Mouse (Mus musculus): ENCODE data around the gene Szrd1. TPM values are rescaled to one million over a fixed set of nuclear protein-coding genes. Genes with fewer than 3 reads are reported as not detected.

Gene Szrd1
- polyA plus RNA-seq, 1 experiment = 141 TPM

DNA sequence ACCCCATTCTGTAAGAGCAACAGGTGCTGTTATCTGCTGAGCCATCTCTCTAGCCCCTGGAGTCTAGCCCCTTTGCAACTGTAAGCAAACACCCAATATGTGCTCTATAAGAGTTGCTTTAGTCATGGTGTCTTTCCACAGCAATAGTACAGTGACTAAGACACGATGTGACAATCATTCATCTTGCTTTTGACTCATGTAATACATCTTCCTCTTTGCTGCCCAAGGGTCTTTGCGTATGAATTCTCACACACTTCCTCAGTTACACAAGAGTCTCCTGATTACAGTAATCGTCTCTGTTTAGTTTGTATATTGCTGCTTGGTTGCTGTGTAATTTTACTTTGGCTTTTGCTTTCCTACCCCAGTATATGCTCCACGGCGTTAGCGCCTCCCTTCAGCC is 42.4 kb upstream of the Szrd1 start:
- Histone ChIP-seq H3K79me3 (ENCODE audit: low read depth) (peaks cover 6% of the 10 kb centered on the region), H3ac (ENCODE audit: control insufficient read depth, insufficient read length, low read depth) (no peak overlapping the region), H3K4me3 (ENCODE audit: insufficient read depth, poor library complexity, severe bottlenecking) (no peak overlapping the region), H3K79me2 (ENCODE audit: control insufficient read depth, insufficient read depth) (peaks cover 67% of the 10 kb centered on the region), H3K36me3 (ENCODE audit: control insufficient read depth, insufficient read depth) (peaks cover 22% of the 10 kb centered on the region), H3K27me3 (ENCODE audit: control insufficient read depth, insufficient read depth, insufficient read length) (no peaks in the 10 kb centered on the region)
- TF ChIP-seq MYOG (IDR thresholded peaks at IDR 0.05; ENCODE audit: control insufficient read depth, extremely low read depth, insufficient read length) = no peak
- no peak for TF ChIP-seq MAX (IDR thresholded peaks at IDR 0.05)
- no peak for TF ChIP-seq MYOD1 (IDR thresholded peaks at IDR 0.05; ENCODE audit: control insufficient read depth, insufficient read length, low read depth)
- TF ChIP-seq FOSL1 (IDR thresholded peaks at IDR 0.05; ENCODE audit: insufficient read depth, low read length, poor library complexity, severe bottlenecking) = no peak
- TF ChIP-seq USF1 (IDR thresholded peaks at IDR 0.05; ENCODE audit: low read depth) = no peak
- TF ChIP-seq CTCF (IDR thresholded peaks at IDR 0.05; ENCODE audit: control insufficient read depth, insufficient read depth, insufficient read length) = no peak
- no peak for TF ChIP-seq CEBPB (IDR thresholded peaks at IDR 0.05; ENCODE audit: low read depth)

DNA sequence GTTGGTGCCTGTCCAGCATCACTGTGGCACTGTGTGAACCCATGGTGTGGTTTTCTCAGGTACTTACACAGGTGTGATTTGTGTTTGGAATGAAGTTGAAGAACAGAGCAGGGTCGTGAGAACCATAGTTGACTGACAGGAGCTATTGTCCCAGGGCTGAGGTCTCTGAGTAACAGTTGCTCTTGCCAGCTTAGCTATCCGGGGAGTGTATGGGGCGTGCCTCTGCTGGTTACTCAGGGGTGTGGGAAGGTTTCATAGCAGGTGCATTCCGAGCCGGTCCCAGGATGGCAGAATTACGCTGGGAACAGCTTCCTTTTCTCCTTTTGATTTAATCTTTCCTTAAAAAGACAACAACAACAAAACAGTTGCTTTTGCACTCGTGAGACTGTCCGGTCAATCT is 41.3 kb upstream of the Szrd1 start:
- H3ac ChIP-seq (ENCODE audit: control insufficient read depth, insufficient read length, low read depth) = no peak overlapping the region
- H3K79me2 ChIP-seq (ENCODE audit: control insufficient read depth, insufficient read depth) = peaks cover 61% of the 10 kb centered on the region
- TF ChIP-seq CEBPB (IDR thresholded peaks at IDR 0.05; ENCODE audit: low read depth) (no peak), MYOD1 (IDR thresholded peaks at IDR 0.05; ENCODE audit: control insufficient read depth, insufficient read length, low read depth) (no peak)
- H3K27me3 ChIP-seq (ENCODE audit: control insufficient read depth, insufficient read depth, insufficient read length) = no peaks in the 10 kb centered on the region
- H3K79me3 ChIP-seq (ENCODE audit: low read depth) = peaks cover 9% of the 10 kb centered on the region
- no peak overlapping the region for H3K4me3 ChIP-seq (ENCODE audit: insufficient read depth, poor library complexity, severe bottlenecking)
- peaks cover 24% of the 10 kb centered on the region for H3K36me3 ChIP-seq (ENCODE audit: control insufficient read depth, insufficient read depth)

DNA sequence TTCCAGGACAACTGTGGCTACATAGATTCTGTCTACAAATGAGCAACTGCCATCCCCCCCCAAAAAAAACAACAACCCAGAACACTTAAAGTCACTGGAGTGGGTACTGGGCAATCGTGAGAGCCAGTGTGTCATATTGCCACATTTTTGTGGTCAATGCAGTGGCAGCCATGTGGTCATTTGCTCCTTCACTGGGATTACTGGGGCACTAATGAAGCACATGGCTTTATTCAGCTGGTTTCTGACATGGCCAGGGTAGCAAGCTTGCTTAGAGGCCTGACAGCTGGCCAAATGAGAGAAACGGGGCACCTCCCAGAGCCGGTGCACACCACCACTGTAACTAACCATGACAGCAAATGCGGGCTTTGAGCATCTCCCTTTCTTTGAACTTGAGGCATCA is 38.9 kb upstream of the Szrd1 start:
- no peaks in the 10 kb centered on the region for H3K27me3 ChIP-seq (ENCODE audit: control insufficient read depth, insufficient read depth, insufficient read length)
- peaks cover 10% of the 10 kb centered on the region for H3K79me3 ChIP-seq (ENCODE audit: low read depth)
- H3ac ChIP-seq (ENCODE audit: control insufficient read depth, insufficient read length, low read depth) = no peak overlapping the region
- H3K79me2 ChIP-seq (ENCODE audit: control insufficient read depth, insufficient read depth) = peaks cover 45% of the 10 kb centered on the region
- peak; percentile 25 for TF ChIP-seq CEBPB (IDR thresholded peaks at IDR 0.05; ENCODE audit: low read depth)
- peak; percentile 53 for TF ChIP-seq MYOD1 (IDR thresholded peaks at IDR 0.05; ENCODE audit: control insufficient read depth, insufficient read length, low read depth)
- no peak for TF ChIP-seq MYOG (IDR thresholded peaks at IDR 0.05; ENCODE audit: control insufficient read depth, extremely low read depth, insufficient read length)
- TF ChIP-seq MAX (IDR thresholded peaks at IDR 0.05) = peak; percentile 82
- TF ChIP-seq CTCF (IDR thresholded peaks at IDR 0.05; ENCODE audit: control insufficient read depth, insufficient read depth, insufficient read length) = no peak
- TF ChIP-seq USF1 (IDR thresholded peaks at IDR 0.05; ENCODE audit: low read depth) = no peak
- TF ChIP-seq FOSL1 (IDR thresholded peaks at IDR 0.05; ENCODE audit: insufficient read depth, low read length, poor library complexity, severe bottlenecking) = no peak
- no peak overlapping the region for H3K4me3 ChIP-seq (ENCODE audit: insufficient read depth, poor library complexity, severe bottlenecking)
- H3K36me3 ChIP-seq (ENCODE audit: control insufficient read depth, insufficient read depth) = peaks cover 23% of the 10 kb centered on the region

DNA sequence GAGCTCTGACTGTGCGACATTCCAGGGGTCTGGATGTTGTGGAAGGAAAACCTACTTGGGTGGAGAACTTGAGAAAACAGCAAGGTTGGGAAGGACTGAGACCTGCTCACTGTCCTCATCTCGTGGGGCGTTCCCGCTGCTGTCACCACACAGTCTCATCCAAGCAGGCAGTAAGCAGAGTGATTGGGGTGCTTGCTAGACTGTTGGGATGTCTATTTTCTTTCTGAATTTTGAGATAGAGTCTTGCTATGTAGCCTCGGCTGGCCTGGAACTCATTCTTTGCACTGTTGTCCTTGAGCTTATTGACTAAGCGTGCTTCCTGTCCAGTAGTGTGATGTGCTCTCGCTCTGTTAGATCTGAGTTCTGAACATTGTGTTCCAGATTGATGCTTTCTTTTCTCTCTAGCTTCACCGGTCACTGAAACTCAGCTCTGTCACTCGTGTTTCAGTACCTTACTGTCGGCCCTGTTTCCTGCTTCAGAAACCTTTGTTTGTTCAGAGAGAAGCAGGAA is 36.8 kb upstream of the Szrd1 start:
- H3K36me3 ChIP-seq (ENCODE audit: control insufficient read depth, insufficient read depth) = peaks cover 22% of the 10 kb centered on the region

DNA sequence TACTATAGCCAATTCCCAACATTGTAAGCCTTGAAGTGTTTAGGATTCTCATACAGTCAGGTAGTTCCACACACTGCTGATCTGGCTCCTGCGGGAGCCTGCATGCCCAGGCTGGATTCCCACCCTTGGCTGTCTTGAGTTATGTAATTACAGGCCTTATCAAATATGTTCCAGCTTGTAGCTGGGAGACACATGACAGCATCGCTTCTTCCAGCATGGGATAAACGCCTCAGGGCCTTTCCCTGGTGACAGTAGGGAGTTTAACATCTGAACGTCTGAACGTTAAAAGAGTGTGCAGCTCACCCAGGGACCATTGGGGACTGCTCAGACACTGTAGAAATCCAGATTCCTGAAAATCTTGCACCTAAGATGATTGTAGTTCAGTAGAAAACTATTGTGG is 36.2 kb upstream of the Szrd1 start:
- Histone ChIP-seq H3K27me3 (ENCODE audit: control insufficient read depth, insufficient read depth, insufficient read length) (no peaks in the 10 kb centered on the region), H3K79me3 (ENCODE audit: low read depth) (peaks cover 8% of the 10 kb centered on the region), H3K4me3 (ENCODE audit: insufficient read depth, poor library complexity, severe bottlenecking) (no peak overlapping the region), H3K79me2 (ENCODE audit: control insufficient read depth, insufficient read depth) (peaks cover 20% of the 10 kb centered on the region), H3K36me3 (ENCODE audit: control insufficient read depth, insufficient read depth) (peaks cover 24% of the 10 kb centered on the region), H3ac (ENCODE audit: control insufficient read depth, insufficient read length, low read depth) (no peak overlapping the region)
- TF ChIP-seq MYOG (IDR thresholded peaks at IDR 0.05; ENCODE audit: control insufficient read depth, extremely low read depth, insufficient read length) (no peak), CTCF (IDR thresholded peaks at IDR 0.05; ENCODE audit: control insufficient read depth, insufficient read depth, insufficient read length) (no peak), USF1 (IDR thresholded peaks at IDR 0.05; ENCODE audit: low read depth) (no peak), MAX (IDR thresholded peaks at IDR 0.05) (no peak), FOSL1 (IDR thresholded peaks at IDR 0.05; ENCODE audit: insufficient read depth, low read length, poor library complexity, severe bottlenecking) (no peak), MYOD1 (IDR thresholded peaks at IDR 0.05; ENCODE audit: control insufficient read depth, insufficient read length, low read depth) (no peak), CEBPB (IDR thresholded peaks at IDR 0.05; ENCODE audit: low read depth) (no peak)

More for the DNA sequence above, 36.8 kb upstream of the Szrd1 start:
- H3ac ChIP-seq (ENCODE audit: control insufficient read depth, insufficient read length, low read depth) = no peak overlapping the region
- TF ChIP-seq FOSL1 (IDR thresholded peaks at IDR 0.05; ENCODE audit: insufficient read depth, low read length, poor library complexity, severe bottlenecking) (no peak), MYOD1 (IDR thresholded peaks at IDR 0.05; ENCODE audit: control insufficient read depth, insufficient read length, low read depth) (no peak), MAX (IDR thresholded peaks at IDR 0.05) (no peak), CTCF (IDR thresholded peaks at IDR 0.05; ENCODE audit: control insufficient read depth, insufficient read depth, insufficient read length) (no peak), CEBPB (IDR thresholded peaks at IDR 0.05; ENCODE audit: low read depth) (no peak), MYOG (IDR thresholded peaks at IDR 0.05; ENCODE audit: control insufficient read depth, extremely low read depth, insufficient read length) (no peak), USF1 (IDR thresholded peaks at IDR 0.05; ENCODE audit: low read depth) (no peak)
- peaks cover 8% of the 10 kb centered on the region for H3K79me3 ChIP-seq (ENCODE audit: low read depth)
- H3K79me2 ChIP-seq (ENCODE audit: control insufficient read depth, insufficient read depth) = peaks cover 26% of the 10 kb centered on the region
- no peak overlapping the region for H3K4me3 ChIP-seq (ENCODE audit: insufficient read depth, poor library complexity, severe bottlenecking)
- no peaks in the 10 kb centered on the region for H3K27me3 ChIP-seq (ENCODE audit: control insufficient read depth, insufficient read depth, insufficient read length)

DNA sequence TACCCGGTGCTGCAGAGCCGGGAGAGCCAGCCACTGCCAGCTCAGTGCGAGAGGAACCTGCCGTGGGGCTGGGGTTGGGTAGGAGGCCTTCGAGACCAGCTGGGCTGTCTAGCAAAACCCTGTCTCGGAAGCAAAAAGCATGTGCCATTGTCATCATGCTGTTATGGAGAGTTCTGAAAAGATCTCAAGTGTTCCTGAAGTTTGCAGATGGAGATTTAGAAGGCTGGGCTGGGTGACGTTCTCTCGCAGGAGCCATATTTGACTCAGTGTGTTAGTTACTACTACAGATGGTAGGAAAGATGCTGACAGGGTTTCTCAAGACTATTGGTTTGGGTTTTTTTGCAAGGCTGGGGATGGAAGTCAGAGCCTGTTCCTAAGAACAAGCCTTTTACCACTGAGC is 32.5 kb upstream of the Szrd1 start:
- no peak overlapping the region for H3K4me3 ChIP-seq (ENCODE audit: insufficient read depth, poor library complexity, severe bottlenecking)
- TF ChIP-seq MAX (IDR thresholded peaks at IDR 0.05) (no peak), FOSL1 (IDR thresholded peaks at IDR 0.05; ENCODE audit: insufficient read depth, low read length, poor library complexity, severe bottlenecking) (no peak), MYOG (IDR thresholded peaks at IDR 0.05; ENCODE audit: control insufficient read depth, extremely low read depth, insufficient read length) (no peak), MYOD1 (IDR thresholded peaks at IDR 0.05; ENCODE audit: control insufficient read depth, insufficient read length, low read depth) (no peak), CEBPB (IDR thresholded peaks at IDR 0.05; ENCODE audit: low read depth) (no peak), USF1 (IDR thresholded peaks at IDR 0.05; ENCODE audit: low read depth) (no peak), CTCF (IDR thresholded peaks at IDR 0.05; ENCODE audit: control insufficient read depth, insufficient read depth, insufficient read length) (no peak)
- no peaks in the 10 kb centered on the region for H3K27me3 ChIP-seq (ENCODE audit: control insufficient read depth, insufficient read depth, insufficient read length)
- H3K79me2 ChIP-seq (ENCODE audit: control insufficient read depth, insufficient read depth) = peaks cover 21% of the 10 kb centered on the region
- peaks cover 13% of the 10 kb centered on the region for H3K79me3 ChIP-seq (ENCODE audit: low read depth)
- no peak overlapping the region for H3ac ChIP-seq (ENCODE audit: control insufficient read depth, insufficient read length, low read depth)
- H3K36me3 ChIP-seq (ENCODE audit: control insufficient read depth, insufficient read depth) = peaks cover 31% of the 10 kb centered on the region

Measured in C2C12 (cell line).